Mouse (Mus musculus): Measurements from ENCODE around the gene Lrfn4.
"Not testable (repeated sequence)": the region's sequence is repeated elsewhere in the genome, so short reads cannot be mapped to it uniquely, and the experiment has no call there.

Gene Lrfn4

GRCm38 (mm10) chr19:4610109-4610508 lies 5.4 kb downstream of the Lrfn4 start:
- no peak for DNase-seq (ENCODE audit: low spot score)

GRCm38 (mm10) chr19:4608511-4608910 lies 7.0 kb downstream of the Lrfn4 start:
- no peak for DNase-seq (ENCODE audit: low spot score)

- no peak for DNase-seq (ENCODE audit: low spot score)
Measured at GRCm38 (mm10) chr19:4607406-4607805, 8.1 kb downstream of the Lrfn4 start.

DNA sequence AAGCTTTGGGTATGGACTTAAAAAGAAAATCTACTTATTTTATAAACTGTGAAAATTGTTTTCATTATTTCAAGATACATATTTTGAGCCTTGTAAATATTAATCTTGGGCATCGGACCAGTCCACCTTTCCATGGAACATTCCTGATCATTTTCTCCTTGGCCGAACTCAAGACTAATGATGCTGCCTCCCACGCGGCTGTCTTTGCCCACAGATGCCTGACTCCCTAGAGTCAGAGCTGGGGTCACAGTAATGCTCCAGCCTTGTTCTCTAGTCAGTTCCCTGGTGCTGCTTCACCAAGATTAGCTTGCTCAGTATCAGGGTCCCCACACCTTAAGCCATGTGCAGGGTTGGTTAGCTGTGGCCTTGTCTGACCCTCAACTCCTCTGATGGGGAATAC lies 9.8 kb downstream of the Lrfn4 start:
- no peak for DNase-seq (ENCODE audit: low spot score)

DNA sequence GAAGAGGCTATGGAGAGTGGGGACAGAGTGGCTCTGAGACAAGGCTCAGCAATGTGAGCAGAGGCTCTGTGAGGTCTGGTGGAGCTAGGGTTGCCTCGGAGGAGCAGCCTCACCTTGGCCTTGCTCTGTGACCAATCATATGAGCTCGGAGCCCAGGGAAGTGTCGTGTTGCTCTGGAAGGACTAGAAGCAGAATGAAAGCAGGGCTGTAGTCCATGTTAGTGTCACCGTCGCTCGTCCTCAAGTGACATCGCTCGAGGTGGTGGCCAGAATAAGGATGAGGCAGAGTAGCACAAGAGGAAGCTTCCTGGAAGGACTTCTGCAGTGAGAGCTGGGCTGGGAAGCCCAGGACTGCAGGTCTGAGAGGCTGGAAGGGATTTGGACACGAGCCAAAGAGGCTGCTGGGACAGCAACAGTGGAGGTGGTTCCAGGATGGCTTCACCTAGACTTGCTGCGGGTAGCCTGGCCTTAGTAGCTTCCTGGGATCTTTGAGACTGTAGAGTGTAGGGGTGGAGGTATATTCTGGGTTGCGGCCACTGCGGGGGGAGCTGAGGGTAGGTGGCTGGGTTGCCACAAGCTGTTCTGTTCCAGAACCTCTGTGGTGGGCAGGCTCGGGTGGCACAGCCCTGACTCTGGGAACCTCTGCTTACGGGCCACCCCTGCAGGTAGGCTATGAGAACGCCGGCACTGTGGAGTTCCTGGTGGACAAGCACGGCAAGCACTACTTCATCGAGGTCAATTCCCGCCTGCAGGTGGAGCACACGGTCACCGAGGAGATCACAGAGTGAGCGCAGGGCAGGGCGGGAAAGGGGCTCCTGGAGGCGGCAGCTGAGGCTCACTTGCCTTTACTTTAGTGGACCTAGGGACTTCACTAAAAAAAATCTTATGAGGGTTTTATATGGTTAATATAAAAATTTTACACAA lies 11.4 kb downstream of the Lrfn4 start:
- no peak for DNase-seq (ENCODE audit: low spot score)

DNA sequence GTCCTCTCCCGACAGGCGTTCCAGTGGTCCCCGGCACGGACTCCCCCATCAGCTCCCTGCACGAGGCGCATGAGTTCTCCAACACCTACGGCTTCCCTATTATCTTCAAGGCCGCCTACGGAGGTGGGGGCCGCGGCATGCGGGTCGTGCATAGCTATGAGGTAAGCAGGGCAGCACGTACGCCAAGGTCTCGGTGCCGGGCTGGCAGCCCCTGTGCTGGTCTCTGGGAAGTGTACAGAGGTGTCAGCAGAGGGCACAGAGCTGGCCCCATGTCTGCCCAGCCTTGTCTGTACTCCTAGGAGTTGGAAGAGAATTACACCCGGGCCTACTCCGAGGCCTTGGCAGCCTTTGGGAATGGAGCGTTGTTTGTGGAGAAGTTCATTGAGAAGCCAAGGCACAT lies 13.0 kb downstream of the Lrfn4 start:
- DNase-seq (ENCODE audit: low spot score), result no peak

GRCm38 (mm10) chr19:4596071-4596470 lies 19.4 kb downstream of the Lrfn4 start:
- DNase-seq (ENCODE audit: low spot score), result no peak

DNA sequence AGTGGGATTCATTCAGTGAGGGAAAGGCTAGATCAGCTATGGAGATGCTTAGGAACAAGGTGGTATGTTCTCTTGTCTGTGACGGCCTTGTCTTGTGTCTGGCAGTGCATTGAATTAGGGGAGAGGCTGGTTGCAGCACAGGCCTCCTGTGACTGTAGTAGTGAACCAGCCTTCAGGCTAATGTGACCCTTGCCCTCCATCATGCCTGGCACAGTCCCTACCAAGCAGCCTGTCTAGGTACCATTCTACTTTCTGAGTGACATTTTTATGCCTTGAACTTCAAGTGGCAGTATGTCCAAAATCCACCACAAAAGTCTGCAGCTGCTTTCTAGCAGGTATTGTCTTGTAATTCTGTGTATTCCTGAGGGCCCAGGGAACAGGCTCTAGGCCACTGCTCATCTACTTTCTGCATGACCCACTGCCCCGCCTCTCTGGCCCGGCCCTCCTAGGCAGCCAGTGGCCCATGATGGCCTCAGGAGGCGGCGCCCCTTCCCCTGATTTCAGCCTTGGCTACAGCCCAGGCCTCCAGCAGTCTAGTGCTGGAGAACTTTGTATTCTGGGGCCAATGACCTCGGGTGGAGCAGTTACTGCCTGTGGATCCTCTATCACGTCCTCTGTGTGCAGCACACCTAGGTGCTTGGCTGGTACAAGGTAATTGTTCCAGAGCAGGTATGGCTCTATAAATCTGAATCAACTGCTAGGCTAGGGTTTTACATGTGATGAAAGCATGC lies 21.5 kb downstream of the Lrfn4 start:
- DNase-seq (ENCODE audit: low spot score), result no peak

DNA sequence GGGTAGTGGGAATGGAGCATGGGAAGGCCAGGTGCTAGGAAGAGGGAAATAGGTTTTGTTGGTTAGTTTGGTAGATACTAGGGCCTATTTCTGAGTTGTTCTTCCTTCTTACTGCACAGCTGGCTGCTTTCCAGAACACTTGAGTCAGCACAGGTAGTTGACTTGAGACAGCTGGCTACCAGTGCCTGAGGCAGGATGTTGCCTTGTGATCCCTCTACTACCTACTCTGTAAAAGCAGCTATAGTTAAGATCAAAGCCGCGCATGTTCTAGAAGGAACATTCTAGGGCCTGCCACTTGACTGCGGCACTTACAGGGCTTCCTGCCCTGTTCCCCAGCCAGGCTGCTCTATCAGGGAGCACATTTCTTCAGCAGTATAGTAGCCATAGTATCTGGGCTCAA lies 25.4 kb downstream of the Lrfn4 start:
- DNase-seq (ENCODE audit: low spot score), result no peak

- no peak for DNase-seq (ENCODE audit: low spot score)
Measured at GRCm38 (mm10) chr19:4589081-4589480, 26.4 kb downstream of the Lrfn4 start.

DNA sequence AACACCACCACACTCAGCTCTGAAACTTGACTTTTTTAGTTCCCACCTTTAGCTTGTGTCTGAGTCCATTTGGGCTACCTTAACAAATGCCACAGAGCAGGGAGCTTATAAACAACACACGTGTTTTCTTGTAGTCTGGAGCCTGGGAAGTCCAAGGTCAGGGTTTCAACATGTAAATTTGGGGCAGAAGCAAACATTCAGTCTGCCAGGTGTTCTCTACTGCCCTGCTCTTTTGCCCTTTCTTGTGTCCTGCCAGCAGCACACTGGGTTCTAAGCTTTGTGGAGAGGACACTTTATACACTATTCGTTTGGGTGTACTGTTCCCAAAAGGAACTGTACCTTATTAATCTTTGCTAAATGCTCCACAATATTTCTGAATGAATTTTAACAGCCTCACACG lies 27.0 kb downstream of the Lrfn4 start:
- DNase-seq (ENCODE audit: low spot score), result no peak

DNA sequence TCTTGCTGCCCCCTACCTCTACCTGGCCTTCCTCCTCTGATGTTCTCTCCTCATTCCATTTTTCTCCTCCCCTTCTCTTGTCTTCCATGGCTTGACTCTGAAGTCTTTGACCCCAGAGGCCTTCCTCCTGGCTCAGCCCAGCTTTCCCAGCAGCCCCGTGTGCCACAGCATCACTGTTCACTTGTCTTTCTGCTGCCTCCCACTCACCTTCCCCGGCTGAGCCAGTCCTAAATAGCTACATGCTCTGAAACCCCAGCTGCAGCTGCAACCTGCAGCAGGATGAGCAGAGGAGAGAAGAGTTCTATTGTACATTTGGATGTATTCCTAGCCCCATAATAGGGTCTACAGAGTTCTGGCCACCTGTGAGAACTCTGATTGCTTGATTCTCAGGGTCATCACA lies 28.0 kb downstream of the Lrfn4 start:
- DNase-seq (ENCODE audit: low spot score), result no peak

- DNase-seq (ENCODE audit: low spot score), result not testable (repeated sequence)
Measured at GRCm38 (mm10) chr19:4586783-4587182, 28.7 kb downstream of the Lrfn4 start.

- no peak for DNase-seq (ENCODE audit: low spot score)
Measured at GRCm38 (mm10) chr19:4583856-4584255, 31.6 kb downstream of the Lrfn4 start.

DNA sequence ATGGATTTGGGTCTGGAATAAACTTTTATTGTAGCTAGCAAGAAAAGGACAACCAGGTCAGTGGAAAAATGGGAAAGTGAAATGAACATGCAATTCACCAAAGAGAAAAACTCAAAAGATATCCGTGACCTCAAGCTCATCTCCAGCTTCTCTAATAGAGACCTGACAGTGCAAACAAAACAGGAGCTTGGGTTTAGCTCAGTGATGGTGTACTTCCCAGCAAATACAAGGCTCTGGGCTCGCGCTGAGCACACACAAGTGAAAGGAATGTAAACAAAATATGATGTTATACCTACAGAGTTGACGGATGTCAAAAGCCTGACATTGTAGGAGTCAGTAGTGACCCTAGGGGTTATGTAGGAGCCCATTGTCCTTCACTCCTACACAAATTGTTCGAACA lies 36.2 kb downstream of the Lrfn4 start:
- no peak for DNase-seq (ENCODE audit: low spot score)

DNA sequence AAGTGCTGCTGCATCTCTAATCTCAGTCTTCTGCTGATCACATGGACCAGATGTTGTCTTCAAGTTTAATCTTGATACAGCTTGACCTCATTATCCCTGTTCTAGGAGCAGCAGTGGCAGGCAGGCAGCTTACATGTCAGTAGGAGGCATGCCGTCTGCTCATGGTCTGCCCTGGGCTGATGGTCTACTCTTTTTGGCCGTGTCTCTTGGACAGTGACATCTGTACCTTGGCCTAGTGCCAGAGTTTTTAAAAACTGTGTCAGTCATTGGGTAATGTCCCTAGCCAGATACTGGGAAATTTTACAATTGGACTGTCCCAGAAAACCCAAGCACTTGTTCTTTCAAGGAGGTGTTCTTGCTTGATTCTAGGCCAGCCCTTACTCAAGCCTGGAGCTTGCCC lies 36.7 kb downstream of the Lrfn4 start:
- no peak for DNase-seq (ENCODE audit: low spot score)

DNA sequence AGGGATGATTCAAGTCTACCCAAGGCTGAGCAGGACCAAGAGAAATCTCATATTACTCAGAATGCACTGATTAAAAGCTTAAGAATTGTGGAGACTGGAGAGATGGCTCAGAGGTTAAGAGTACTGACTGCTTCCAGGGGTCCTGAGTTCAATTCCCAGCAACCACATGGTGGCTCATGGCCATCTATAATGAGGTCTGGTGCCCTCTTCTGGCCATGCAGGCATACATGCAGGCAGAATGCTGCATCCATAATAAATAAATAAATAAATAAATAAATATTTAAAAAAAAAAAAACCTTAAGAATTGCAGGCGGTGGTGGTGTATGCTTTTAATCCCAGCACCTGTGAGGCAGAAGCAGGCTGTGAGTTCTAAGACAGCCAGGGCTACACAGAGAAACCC lies 42.2 kb downstream of the Lrfn4 start:
- DNase-seq (ENCODE audit: low spot score), result no peak

GRCm38 (mm10) chr19:4572467-4572866 lies 43.0 kb downstream of the Lrfn4 start:
- DNase-seq (ENCODE audit: low spot score), result no peak

GRCm38 (mm10) chr19:4572061-4572460 lies 43.4 kb downstream of the Lrfn4 start:
- no peak for DNase-seq (ENCODE audit: low spot score)

DNA sequence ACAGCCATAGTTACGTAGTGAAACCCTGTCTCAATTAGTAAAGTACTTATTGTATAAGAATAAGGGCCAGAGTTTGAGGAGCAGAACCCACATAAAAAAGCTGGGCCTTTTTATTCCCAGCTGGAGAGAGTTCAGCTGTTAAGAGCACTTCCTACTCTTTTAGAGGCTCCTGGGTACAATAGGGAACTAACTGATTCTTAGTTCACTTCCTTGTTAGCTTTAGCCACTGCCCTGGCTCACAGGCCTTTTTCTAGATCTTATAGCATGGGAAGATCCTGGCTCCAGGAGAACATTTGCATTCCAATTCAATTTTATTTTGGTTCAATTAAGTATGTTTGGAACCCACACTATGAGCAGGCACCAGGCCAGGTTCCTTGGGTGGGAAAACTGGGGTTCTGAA lies 43.8 kb downstream of the Lrfn4 start:
- no peak for DNase-seq (ENCODE audit: low spot score)

GRCm38 (mm10) chr19:4570815-4571214 lies 44.7 kb downstream of the Lrfn4 start:
- no peak for DNase-seq (ENCODE audit: low spot score)

GRCm38 (mm10) chr19:4570237-4570613 lies 45.2 kb downstream of the Lrfn4 start:
- no peak for DNase-seq (ENCODE audit: low spot score)

Measured in testis, postnatal 14 days (tissue).